Mouse (Mus musculus) forebrain, embryonic 11.5 days (tissue): Measurements from ENCODE around the gene Slc17a2. TPM values are rescaled to one million over a fixed set of nuclear protein-coding genes. Genes with fewer than 3 reads are reported as not detected.

Experiments used
- ATAC-seq: fragments of 200-750 bp; cut with Nextera tagmentation; replicated peaks from 2 replicates; pipeline ENCODE4 v1.8.0; 2017; ENCODE audit warnings: moderate TSS enrichment; ENCODE audit not compliant: low FRiP score
- DNase-seq: peaks from one replicate; pipeline ENCODE4 v3.0.0-alpha.2; 2017; ENCODE audit warnings: low spot score
- H3K27ac ChIP-seq: fragments of 300-500 bp; sonication (generic); 2 replicates; pipeline ENCODE4 v1.5.1; 2014; ENCODE audit warnings: low read depth, low read length
- H3K27me3 ChIP-seq: fragments of 300-500 bp; sonication (generic); 2 replicates; pipeline ENCODE4 v1.6.1; 2014; ENCODE audit warnings: mild to moderate bottlenecking, low read length, mixed read lengths; ENCODE audit not compliant: control insufficient read depth, insufficient read depth
- H3K36me3 ChIP-seq: fragments of 300-500 bp; sonication (generic); 2 replicates; pipeline ENCODE4 v1.6.1; 2014; ENCODE audit warnings: mild to moderate bottlenecking, low read length, moderate library complexity, mixed read lengths; ENCODE audit not compliant: control insufficient read depth, insufficient read depth
- H3K4me1 ChIP-seq: fragments of 300-500 bp; sonication (generic); replicated peaks from 2 replicates; pipeline ENCODE4 v1.6.1; 2014; ENCODE audit warnings: low read length, mixed read lengths; ENCODE audit not compliant: control insufficient read depth, insufficient read depth
- H3K4me2 ChIP-seq: fragments of 300-500 bp; sonication (generic); 2 replicates; pipeline ENCODE4 v1.6.1; 2014; ENCODE audit warnings: low read depth, mild to moderate bottlenecking, low read length, moderate library complexity, mixed read lengths; ENCODE audit not compliant: severe bottlenecking
- H3K4me3 ChIP-seq: fragments of 300-500 bp; sonication (generic); 2 replicates; pipeline ENCODE4 v1.5.1; 2014; ENCODE audit warnings: low read depth, low read length
- H3K9ac ChIP-seq: fragments of 300-500 bp; sonication (generic); 2 replicates; pipeline ENCODE4 v1.6.1; 2014; ENCODE audit warnings: low read length
- H3K9me3 ChIP-seq: fragments of 300-500 bp; sonication (generic); 2 replicates; pipeline ENCODE4 v1.6.1; 2016; ENCODE audit warnings: low read length, mixed read lengths; ENCODE audit not compliant: control insufficient read depth
- WGBS: fragments of 180-500 bp; shearing (Covaris S2); extraction: QIAGEN DNeasy Blood & Tissue Kit; methylation state at CpG from one replicate; pipeline ENCODE4 v1.1.7; 2014; 5-methylcytosine and 5-hydroxymethylcytosine counted together
- polyA plus RNA-seq: library from polyadenylated mRNA; unstranded; fragments of >200 nt; fragmentation: Nextera tagmentation; extraction: Ambion mirVana; gene quantifications from 2 replicates; pipeline ENCODE4 v1.2.1, GENCODE M21; 2014

Gene Slc17a2
- polyA plus RNA-seq, 1 experiment from 2014 or later, result not detected

DNA sequence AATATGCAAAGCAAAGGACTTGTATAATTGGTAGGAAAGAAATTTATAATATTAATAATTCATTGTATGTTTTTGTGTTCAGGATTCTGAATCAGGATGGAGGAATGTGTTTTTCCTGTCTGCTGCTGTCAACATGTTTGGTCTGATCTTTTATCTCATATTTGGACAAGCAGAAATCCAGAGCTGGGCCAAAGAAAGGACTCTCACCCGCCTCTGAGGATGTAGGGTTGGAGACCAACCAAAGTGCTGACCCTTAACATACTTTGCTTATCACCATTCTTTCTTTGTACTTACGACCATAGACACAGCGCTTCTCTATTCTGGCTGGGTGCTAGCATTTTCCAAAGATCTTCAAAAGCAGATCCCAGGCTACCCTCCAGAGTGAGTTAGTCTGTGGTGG, 15.4 kb downstream of the Slc17a2 start:
- Histone ChIP-seq H3K4me1 (no peaks in the 10 kb centered on the region), H3K27ac (no peak overlapping the region), H3K4me2 (no peak overlapping the region), H3K4me3 (no peak overlapping the region), H3K27me3 (no peaks in the 10 kb centered on the region), H3K9me3 (no peaks in the 10 kb centered on the region), H3K9ac (no peak overlapping the region), H3K36me3 (no peaks in the 10 kb centered on the region)
- 87% methylated on average over 3 of the region's 3 CpGs for WGBS
- DNase-seq (no peak), ATAC-seq (no peak)

DNA sequence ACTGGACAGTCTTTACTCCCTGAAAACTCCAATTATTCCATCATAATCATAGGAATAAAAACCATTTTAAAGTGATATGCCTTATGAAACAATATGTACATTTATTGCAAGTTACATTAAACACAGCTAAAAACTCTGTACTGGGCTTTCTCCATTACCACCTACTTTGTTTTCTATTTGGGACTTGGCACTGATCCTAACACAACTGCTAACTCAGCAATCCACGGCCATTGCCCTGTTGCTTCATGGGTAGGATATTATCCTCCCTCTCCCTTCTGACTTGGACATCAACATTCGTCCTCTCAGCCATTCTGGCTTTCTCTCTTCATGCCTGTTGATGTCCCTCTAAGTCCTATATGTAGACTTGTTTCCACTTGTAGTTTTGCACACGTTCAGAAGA, 19.8 kb downstream of the Slc17a2 start:
- H3K27ac ChIP-seq, result no peak overlapping the region
- WGBS, result 80% methylated on average over 3 of the region's 3 CpGs
- no peaks in the 10 kb centered on the region for H3K9me3 ChIP-seq
- no peak overlapping the region for H3K4me3 ChIP-seq
- DNase-seq, result no peak
- H3K9ac ChIP-seq, result no peak overlapping the region
- no peak overlapping the region for H3K4me2 ChIP-seq
- no peak for ATAC-seq
- no peaks in the 10 kb centered on the region for H3K36me3 ChIP-seq
- H3K27me3 ChIP-seq, result no peaks in the 10 kb centered on the region
- H3K4me1 ChIP-seq, result no peaks in the 10 kb centered on the region

DNA sequence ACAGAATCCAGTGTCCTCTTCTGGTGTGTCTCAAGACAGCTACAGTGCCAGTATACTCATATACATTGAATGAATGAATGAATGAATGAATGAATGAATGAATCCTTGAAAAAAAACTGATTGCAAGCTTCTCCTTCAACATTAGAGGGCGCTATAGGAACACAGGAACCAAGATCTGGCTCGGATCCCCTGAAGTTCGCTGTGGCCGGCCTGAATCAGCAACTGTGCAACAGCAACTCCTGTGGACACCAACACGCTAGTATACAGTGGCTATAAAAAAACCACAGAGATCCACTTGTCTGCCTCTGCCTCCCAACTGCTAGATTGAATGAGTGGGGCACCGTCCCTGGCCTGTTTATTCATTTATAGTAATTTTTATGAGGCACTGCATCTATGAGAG, 26.3 kb downstream of the Slc17a2 start:
- 22% methylated on average over 6 of the region's 6 CpGs for WGBS
- H3K9ac ChIP-seq, result no peak overlapping the region
- H3K4me1 ChIP-seq, result no peaks in the 10 kb centered on the region
- no peak for ATAC-seq
- H3K27ac ChIP-seq, result no peak overlapping the region
- no peak overlapping the region for H3K4me3 ChIP-seq
- DNase-seq, result peak; percentile 58
- no peaks in the 10 kb centered on the region for H3K27me3 ChIP-seq
- H3K4me2 ChIP-seq, result no peak overlapping the region
- no peaks in the 10 kb centered on the region for H3K9me3 ChIP-seq
- no peaks in the 10 kb centered on the region for H3K36me3 ChIP-seq

DNA sequence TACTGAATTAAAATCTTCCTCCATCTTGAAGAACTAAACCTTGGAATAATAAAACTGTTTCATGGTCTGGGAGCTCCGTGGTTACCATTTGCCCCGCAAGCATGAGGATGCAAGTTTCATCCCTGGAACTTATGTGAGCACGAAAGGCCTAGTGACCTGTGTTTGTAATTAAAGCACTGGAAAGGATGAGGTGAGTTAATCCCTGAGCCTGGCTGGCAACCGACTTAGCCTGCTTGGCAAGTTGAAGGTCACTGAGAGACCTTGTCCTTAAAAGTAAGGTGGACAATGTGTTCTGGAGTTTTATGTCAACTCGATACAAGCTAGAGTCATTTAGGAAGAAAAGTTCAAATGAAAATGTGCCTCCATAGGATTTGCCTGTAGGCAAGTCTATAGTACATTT, 28.0 kb downstream of the Slc17a2 start:
- Histone ChIP-seq H3K4me1 (no peaks in the 10 kb centered on the region), H3K27me3 (no peaks in the 10 kb centered on the region), H3K4me2 (no peak overlapping the region), H3K27ac (no peak overlapping the region), H3K36me3 (no peaks in the 10 kb centered on the region), H3K9me3 (no peaks in the 10 kb centered on the region), H3K9ac (no peak overlapping the region), H3K4me3 (no peak overlapping the region)
- WGBS, result 84% methylated on average over 5 of the region's 5 CpGs
- ATAC-seq (no peak), DNase-seq (no peak)

DNA sequence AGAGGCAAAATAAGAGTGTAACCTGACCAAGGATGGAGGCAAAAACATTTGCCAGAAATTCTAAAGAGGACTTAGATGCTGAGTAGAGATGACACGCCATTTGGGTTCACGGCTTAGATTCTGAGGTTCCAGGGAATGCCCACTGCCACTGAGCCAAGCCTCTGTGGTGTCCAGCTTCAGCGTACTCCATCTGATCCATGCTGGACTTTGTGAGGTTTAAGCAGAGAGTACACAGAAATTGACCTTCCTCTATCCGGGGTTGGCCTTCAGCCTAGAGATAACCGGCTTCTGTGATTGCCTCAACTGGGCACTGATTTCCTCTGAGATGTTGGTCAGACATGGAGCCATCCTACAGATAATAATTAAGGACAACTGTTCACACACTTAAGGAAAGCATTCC, 29.8 kb downstream of the Slc17a2 start:
- Histone ChIP-seq H3K27ac (no peak overlapping the region), H3K4me3 (no peak overlapping the region), H3K27me3 (no peaks in the 10 kb centered on the region), H3K4me2 (no peak overlapping the region), H3K4me1 (no peaks in the 10 kb centered on the region), H3K9me3 (no peaks in the 10 kb centered on the region), H3K9ac (no peak overlapping the region), H3K36me3 (no peaks in the 10 kb centered on the region)
- ATAC-seq (no peak), DNase-seq (no peak)
- WGBS, result 88% methylated on average over 5 of the region's 5 CpGs

DNA sequence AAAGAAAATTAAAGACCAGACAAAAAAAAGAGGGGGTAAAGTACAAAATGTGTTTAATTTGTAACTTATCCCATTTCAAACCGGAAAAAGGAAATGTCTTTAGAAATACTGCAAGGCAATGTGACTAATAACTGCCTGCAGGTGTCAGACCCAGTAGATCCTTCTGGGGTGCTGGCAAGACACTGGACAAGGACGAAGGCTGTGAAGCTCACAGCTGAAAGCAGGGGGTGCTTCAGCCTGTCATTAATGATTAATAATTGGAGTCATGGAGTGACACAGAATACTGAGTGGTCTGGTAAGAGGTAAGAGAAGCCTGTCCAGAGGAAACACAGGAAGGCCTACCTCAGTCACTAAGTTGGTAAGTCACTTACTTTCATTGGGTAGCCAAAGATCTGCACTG, 32.5 kb downstream of the Slc17a2 start, which contains the start of gene Slc17a3:
Gene Slc17a3, plus strand, starts transcription at position 127 of the 400 bp plus-strand sequence.
- Histone ChIP-seq H3K27me3 (no peaks in the 10 kb centered on the region), H3K4me3 (no peak within 1 kb of the TSS), H3K9me3 (no peaks in the 10 kb centered on the region), H3K9ac (no peak within 1 kb of the TSS), H3K4me2 (no peak within 1 kb of the TSS), H3K27ac (no peak within 1 kb of the TSS), H3K4me1 (no peaks in the 10 kb centered on the region), H3K36me3 (no peaks in the 10 kb centered on the region)
- 82% methylated on average over 2 of the region's 2 CpGs for whole genome bisulfite sequencing
- ATAC-seq (no peak), DNase-seq (no peak)

- H3K36me3 ChIP-seq, result no peaks in the 10 kb centered on the region
- H3K4me2 ChIP-seq, result no peak overlapping the region
- H3K9ac ChIP-seq, result no peak overlapping the region
- no peaks in the 10 kb centered on the region for H3K9me3 ChIP-seq
- DNase-seq, result no peak
- no peaks in the 10 kb centered on the region for H3K27me3 ChIP-seq
- H3K27ac ChIP-seq, result no peak overlapping the region
- H3K4me1 ChIP-seq, result no peaks in the 10 kb centered on the region
- no peak for ATAC-seq
- H3K4me3 ChIP-seq, result no peak overlapping the region
- WGBS, result 48% methylated on average over 4 of the region's 4 CpGs
These were observed 39.1 kb downstream of the Slc17a2 start for GRCm38 (mm10) chr13:23845851-23846250.

GRCm38 (mm10) chr13:23849299-23849698, 42.5 kb downstream of the Slc17a2 start:
- Histone ChIP-seq H3K4me2 (no peak overlapping the region), H3K9ac (no peak overlapping the region), H3K4me3 (no peak overlapping the region), H3K4me1 (no peaks in the 10 kb centered on the region), H3K27me3 (no peaks in the 10 kb centered on the region), H3K9me3 (no peaks in the 10 kb centered on the region), H3K27ac (no peak overlapping the region), H3K36me3 (no peaks in the 10 kb centered on the region)
- ATAC-seq, result no peak
- WGBS, result 78% methylated on average over 2 of the region's 2 CpGs
- no peak for DNase-seq

GRCm38 (mm10) chr13:23856401-23856800, 49.6 kb downstream of the Slc17a2 start:
- no peaks in the 10 kb centered on the region for H3K27me3 ChIP-seq
- DNase-seq (no peak), ATAC-seq (no peak)
- H3K27ac ChIP-seq, result no peak overlapping the region
- 78% methylated on average over 3 of the region's 3 CpGs for WGBS
- no peaks in the 10 kb centered on the region for H3K9me3 ChIP-seq
- H3K9ac ChIP-seq, result no peak overlapping the region
- no peaks in the 10 kb centered on the region for H3K36me3 ChIP-seq
- H3K4me3 ChIP-seq, result no peak overlapping the region
- H3K4me2 ChIP-seq, result no peak overlapping the region
- no peaks in the 10 kb centered on the region for H3K4me1 ChIP-seq
